Mouse (Mus musculus) CH12.LX (cell line): Measurements from ENCODE around the gene Zfp689. TPM values are rescaled to one million over a fixed set of nuclear protein-coding genes. Genes with fewer than 3 reads are reported as not detected.

Experiments
- DNase-seq: peaks from one replicate; pipeline ENCODE4 v3.0.0-alpha.2; 2013; ENCODE audit errors: extremely low read depth
- H3K27ac ChIP-seq: 2 replicates; pipeline ENCODE4 v1.5.1; 2012; ENCODE audit warnings: low read depth, mild to moderate bottlenecking, control low read depth, moderate library complexity; ENCODE audit not compliant: insufficient read depth
- H3K27me3 ChIP-seq: replicated peaks from 2 replicates; pipeline ENCODE3; 2012; ENCODE audit warnings: inconsistent platforms
- H3K36me3 ChIP-seq, 2 experiments: replicated peaks in 1 of 2; 2 replicates each; pipeline versions ENCODE3 to v1.6.1; 2012; ENCODE audit warnings: inconsistent platforms in 1 of 2, low read length in 1 of 2, mild to moderate bottlenecking in 1 of 2, mixed read lengths in 1 of 2, moderate library complexity in 1 of 2; ENCODE audit not compliant: control insufficient read depth in 1 of 2, insufficient read depth in 1 of 2
- H3K4me1 ChIP-seq, 2 experiments: 2 replicates each; pipeline ENCODE4 v1.6.1; 2012; ENCODE audit warnings: inconsistent platforms in 1 of 2, moderate library complexity in 1 of 2; ENCODE audit not compliant: insufficient read depth in 2 of 2, control insufficient read depth in 1 of 2
- H3K4me2 ChIP-seq: 2 replicates; pipeline ENCODE4 v1.6.1; 2012; ENCODE audit warnings: low read depth, mild to moderate bottlenecking, control low read depth; ENCODE audit not compliant: poor library complexity, insufficient read depth, severe bottlenecking
- H3K4me3 ChIP-seq, 3 experiments: fragments of 150-350 bp in 1 of 3; sonication (generic) in 1 of 3; replicated peaks in 1 of 3; 2 replicates each; pipeline versions ENCODE3 to v1.5.1; 2011 to 2012; ENCODE audit warnings: low read depth in 2 of 3, low read length in 2 of 3, mild to moderate bottlenecking in 2 of 3, moderate library complexity in 2 of 3, control low read depth in 1 of 3, improper control_type of control experiment in 1 of 3, inconsistent platforms in 1 of 3, mixed read lengths in 1 of 3; ENCODE audit not compliant: poor library complexity in 1 of 3
- H3K79me2 ChIP-seq: replicated peaks from 2 replicates; pipeline ENCODE4 v1.6.1; 2012; ENCODE audit warnings: mild to moderate bottlenecking, moderate library complexity; ENCODE audit not compliant: control insufficient read depth, poor library complexity, insufficient read depth, severe bottlenecking; ENCODE audit errors: extremely low read depth
- H3K9ac ChIP-seq: 2 replicates; pipeline ENCODE4 v1.6.1; 2012; ENCODE audit warnings: low read depth, mild to moderate bottlenecking, control low read depth, moderate library complexity; ENCODE audit not compliant: insufficient read depth
- H3K9me3 ChIP-seq: replicated peaks from 2 replicates; pipeline ENCODE3; 2012; ENCODE audit warnings: low read length, inconsistent platforms, mixed read lengths
- BHLHE40 ChIP-seq: IDR thresholded peaks from 2 replicates; pipeline ENCODE4 v1.6.1; 2011; ENCODE audit warnings: mild to moderate bottlenecking, low read depth, low read length, improper control_type of control experiment
- CHD2 ChIP-seq: IDR thresholded peaks from 2 replicates; pipeline ENCODE4 v1.6.1; 2011; ENCODE audit warnings: low read length, improper control_type of control experiment
- CTCF ChIP-seq, 2 experiments: IDR thresholded peaks in 1 of 2; conservative IDR thresholded peaks in 1 of 2; 2 replicates each; pipeline ENCODE4 v1.5.1; 2011 to 2012; ENCODE audit warnings: low read depth in 2 of 2, low read length in 2 of 2, improper control_type of control experiment in 1 of 2, inconsistent platforms in 1 of 2, mild to moderate bottlenecking in 1 of 2, moderate library complexity in 1 of 2
- E2F4 ChIP-seq: IDR thresholded peaks from 2 replicates; pipeline ENCODE4 v1.6.1; 2011; ENCODE audit warnings: low read depth, low read length, improper control_type of control experiment; ENCODE audit not compliant: insufficient replicate concordance
- ETS1 ChIP-seq: conservative IDR thresholded peaks from 2 replicates; pipeline ENCODE4 v1.6.1; 2012; ENCODE audit warnings: low read depth, mild to moderate bottlenecking, inconsistent platforms, low read length, improper control_type of control experiment, moderate library complexity
- GABPA ChIP-seq: IDR thresholded peaks from 2 replicates; pipeline ENCODE4 v1.6.1; 2012; ENCODE audit warnings: low read depth, low read length, improper control_type of control experiment, inconsistent platforms; ENCODE audit not compliant: insufficient replicate concordance
- JUN ChIP-seq: IDR thresholded peaks from 2 replicates; pipeline ENCODE4 v1.6.1; 2011; ENCODE audit warnings: low read depth, mild to moderate bottlenecking, low read length, improper control_type of control experiment, moderate library complexity; ENCODE audit not compliant: insufficient read depth
- JUND ChIP-seq: conservative IDR thresholded peaks from 2 replicates; pipeline ENCODE4 v1.6.1; 2011; ENCODE audit warnings: low read depth, low read length, improper control_type of control experiment
- MAX ChIP-seq: IDR thresholded peaks from 2 replicates; pipeline ENCODE4 v1.6.1; 2011; ENCODE audit warnings: low read length, improper control_type of control experiment
- MEF2A ChIP-seq: IDR thresholded peaks from 2 replicates; pipeline ENCODE4 v1.6.1; 2014; ENCODE audit warnings: low read depth, mild to moderate bottlenecking, inconsistent platforms, low read length, improper control_type of control experiment, borderline replicate concordance
- MYC ChIP-seq: IDR thresholded peaks from 2 replicates; pipeline ENCODE4 v1.6.1; 2011; ENCODE audit warnings: low read depth, mild to moderate bottlenecking, improper control_type of control experiment, low read length
- NELFE ChIP-seq: IDR thresholded peaks from 2 replicates; pipeline ENCODE4 v1.6.1; 2011; ENCODE audit warnings: low read depth, low read length, improper control_type of control experiment
- NRF1 ChIP-seq: IDR thresholded peaks from 2 replicates; pipeline ENCODE4 v1.6.1; 2014; ENCODE audit warnings: low read depth, mild to moderate bottlenecking, inconsistent platforms, low read length, improper control_type of control experiment, moderate library complexity
- PAX5 ChIP-seq: IDR thresholded peaks from 2 replicates; pipeline ENCODE4 v1.6.1; 2012; ENCODE audit warnings: low read length, inconsistent platforms, mixed read lengths
- POLR2A ChIP-seq: IDR thresholded peaks from 2 replicates; pipeline ENCODE4 v1.6.1; 2011; ENCODE audit warnings: low read depth, mild to moderate bottlenecking, improper control_type of control experiment, low read length
- RAD21 ChIP-seq: IDR thresholded peaks from 2 replicates; pipeline ENCODE4 v1.6.1; 2011; ENCODE audit warnings: low read depth, mild to moderate bottlenecking, low read length, improper control_type of control experiment, moderate library complexity
- RCOR1 ChIP-seq: conservative IDR thresholded peaks from 2 replicates; pipeline ENCODE4 v1.6.1; 2012; ENCODE audit warnings: low read depth, mild to moderate bottlenecking, inconsistent platforms, low read length, improper control_type of control experiment
- SIN3A ChIP-seq: IDR thresholded peaks from 2 replicates; pipeline ENCODE4 v1.6.1; 2012; ENCODE audit warnings: low read length, improper control_type of control experiment, inconsistent platforms
- SMC3 ChIP-seq: IDR thresholded peaks from 2 replicates; pipeline ENCODE4 v1.6.1; 2011; ENCODE audit warnings: low read depth, low read length, improper control_type of control experiment
- UBTF ChIP-seq: IDR thresholded peaks from 2 replicates; pipeline ENCODE4 v1.6.1; 2012; ENCODE audit warnings: low read depth, mild to moderate bottlenecking, inconsistent platforms, low read length, improper control_type of control experiment, moderate library complexity
- dilution Hi-C: fragments of 300-500 bp; cut with MboI; formaldehyde crosslinking; loops from 2 replicates; pipeline ENCODE4 v1.14.3; 2020; ENCODE audit warnings: low sequenced_read_pairs; ENCODE audit not compliant: extremely low pct_unique_long_range_greater_than_20kb, extremely low pct_ligation_motif_present
- in situ Hi-C: fragments of 300-500 bp; cut with MboI; formaldehyde crosslinking; loops from 3 replicates; pipeline ENCODE4 v1.14.3; 2019; ENCODE audit warnings: low sequenced_read_pairs, low pct_ligation_motif_present, low pct_unique_long_range_greater_than_20kb, mixed read lengths
- polyA plus RNA-seq: library from polyadenylated mRNA; unstranded; fragments of >175 nt; gene quantifications from 2 replicates; pipeline ENCODE4 v1.2.1, GENCODE M21; 2012; ENCODE audit warnings: low read depth; ENCODE audit not compliant: insufficient read length
- total RNA-seq, 2 experiments: library from RNA; depleted of rRNA; stranded (reverse); fragments of 300-350 nt in 1 of 2; fragments of >200 nt in 1 of 2; gene quantifications; 2 replicates each; pipeline ENCODE4 v1.2.3; 2012 to 2014

The Zfp689 gene
- total and polyA plus RNA-seq, 3 experiments = 2.3 to 3.6 (median 3.2) TPM

GRCm38 (mm10) chr7:127402980-127403379, 46.0 kb downstream of the Zfp689 start:
- no peaks in the 10 kb centered on the region for H3K27me3 ChIP-seq
- H3K9me3 ChIP-seq = no peaks in the 10 kb centered on the region
- no peaks in the 10 kb centered on the region for H3K79me2 ChIP-seq
- H3K4me3 ChIP-seq = no peak overlapping the region
- peaks cover 0 to 18% of the 10 kb centered on the region in 2 experiments; a peak in 2 of 4 replicates for H3K4me1 ChIP-seq
- no peak overlapping the region for H3K9ac ChIP-seq
- in situ Hi-C loops (no loop called here), dilution Hi-C loops (no loop called here)
- H3K4me2 ChIP-seq = no peak overlapping the region
- H3K27ac ChIP-seq = no peak overlapping the region
- peaks cover 4 to 8% of the 10 kb centered on the region in 2 experiments for H3K36me3 ChIP-seq
- DNase-seq = no peak
- TF ChIP-seq UBTF (no peak), CTCF (conservative IDR thresholded peaks at IDR 0.05 in 1 of 2, IDR thresholded peaks at IDR 0.05 in 1 of 2; ENCODE audit: low read depth in 2 of 2, low read length in 2 of 2) (peak in 1 of 2 experiments; percentile 34; a peak in 2 of 4 replicates), SMC3 (peak; percentile 22), JUN (no peak), RCOR1 (no peak), SIN3A (no peak), NELFE (no peak), RAD21 (peak; percentile 14), MEF2A (no peak), JUND (no peak), E2F4 (no peak), PAX5 (no peak), NRF1 (no peak), POLR2A (no peak)

DNA sequence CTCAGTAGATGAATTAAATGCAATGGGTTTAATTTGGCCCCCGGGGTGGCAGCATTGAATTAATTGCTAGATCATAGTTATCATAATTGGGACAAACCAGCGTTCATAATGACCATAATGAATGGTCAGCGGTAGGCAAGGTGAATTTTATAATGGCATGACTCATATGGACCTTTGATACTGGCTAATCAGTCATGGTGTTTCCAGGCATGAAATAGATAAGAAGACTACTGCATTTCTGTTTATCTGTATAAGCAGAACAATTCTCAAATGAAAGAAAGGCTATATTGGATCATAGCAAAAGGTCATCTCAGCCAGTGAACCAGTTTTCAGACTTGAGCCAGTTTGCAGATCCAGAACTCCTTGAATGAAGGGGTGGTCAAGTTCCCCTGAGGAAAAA, 48.6 kb downstream of the Zfp689 start:
- no peak overlapping the region for H3K9ac ChIP-seq
- no peak for DNase-seq
- in situ Hi-C loops = no loop called here
- H3K9me3 ChIP-seq = no peaks in the 10 kb centered on the region
- no peaks in the 10 kb centered on the region for H3K4me1 ChIP-seq
- TF ChIP-seq POLR2A (no peak), CHD2 (no peak), MEF2A (no peak), BHLHE40 (no peak), MAX (no peak), ETS1 (no peak), GABPA (no peak), UBTF (no peak), MYC (no peak), E2F4 (no peak), PAX5 (no peak)
- H3K79me2 ChIP-seq = no peaks in the 10 kb centered on the region
- no peak overlapping the region for H3K4me2 ChIP-seq
- H3K27ac ChIP-seq = no peak overlapping the region
- no peak overlapping the region for H3K4me3 ChIP-seq
- dilution Hi-C loops = no loop called here
- H3K36me3 ChIP-seq = peaks cover 4 to 8% of the 10 kb centered on the region in 2 experiments
- H3K27me3 ChIP-seq = no peaks in the 10 kb centered on the region
